ENCODE assay signal across 10 mouse cellular contexts in the genomic region with DNA sequence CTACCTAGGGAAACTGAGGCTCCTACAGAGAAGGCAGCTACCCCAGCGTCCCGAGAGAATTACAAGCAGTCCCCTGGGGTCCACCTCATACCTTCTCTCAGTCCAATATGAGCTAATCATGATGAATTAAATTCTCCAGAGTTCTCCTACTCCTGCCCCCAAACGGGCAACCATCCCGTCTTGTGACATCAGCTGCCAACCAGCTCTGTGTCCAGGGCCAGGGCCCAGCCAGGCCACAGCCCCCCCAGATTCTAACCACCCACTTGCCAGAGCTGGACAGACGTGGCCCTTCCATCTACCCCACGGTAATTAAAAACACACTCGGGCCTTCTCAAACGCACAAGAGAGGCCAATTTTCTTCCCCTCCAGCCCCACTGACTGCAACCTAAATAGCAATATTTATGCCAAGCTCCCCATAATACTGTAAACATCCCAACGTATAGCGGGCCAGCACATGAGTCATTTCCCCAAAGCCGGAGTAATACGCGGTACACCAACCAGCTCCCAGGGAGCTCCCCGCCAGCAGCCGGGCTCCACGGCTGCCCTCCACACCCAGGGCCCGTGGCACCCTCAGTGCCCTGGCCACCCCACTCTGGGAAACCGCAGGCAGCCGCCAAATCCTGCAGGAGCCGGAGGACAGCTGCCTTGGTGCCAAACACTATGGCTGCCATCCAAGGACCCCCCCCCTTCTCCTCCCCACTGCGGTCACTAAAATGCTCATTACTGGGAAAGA. TPM values are rescaled to one million over a fixed set of nuclear protein-coding genes. Genes with fewer than 3 reads are reported as not detected.
DNase-seq lines count a peak whose midpoint lies in the region; ATAC-seq lines count a peak whose summit lies in the region.
"Had no signal": no experiment of that assay in that cellular context is flagged by ENCODE, and none has a peak within 500 bp of the region (broad histone marks: within the 10 kb centered on the region; RNA-seq: fewer than 3 reads in every experiment).

No protein-coding gene starts in this region.

- no peak for ATAC-seq in erythroid progenitor cell, adult 5-6 weeks (replicated peaks; ENCODE audit: low FRiP score, poor library complexity, severe bottlenecking)

- peaks cover 59% of the 10 kb centered on the region for H3K27me3 ChIP-seq in limb, embryonic 10.5 days (ENCODE audit: low read depth, poor library complexity, severe bottlenecking)

- H3K9me3 ChIP-seq in limb, embryonic 10.5 days (replicated peaks), result no peaks in the 10 kb centered on the region

- peaks cover 83% of the 10 kb centered on the region for H3K4me1 ChIP-seq in limb, embryonic 10.5 days

- H3K4me3 ChIP-seq in limb, embryonic 10.5 days, result peak overlapping the region; percentile 80

- WGBS in limb, embryonic 10.5 days, result 67% methylated on average over 21 of the region's 21 CpGs

- no peaks in the 10 kb centered on the region for H3K36me3 ChIP-seq in limb, embryonic 10.5 days

- DNase-seq in cerebellum, adult 9-10 months, result peak; percentile 62
- DNase-seq in cerebellum, adult 8-10 months, result no peak
- peak; percentile 50 for DNase-seq in right cerebral cortex, postnatal 4 days
- DNase-seq in right cerebral cortex, adult 18-20 months, result no peak
- no peak for DNase-seq in limb, embryonic 10.5 days (ENCODE audit: low spot score)
- no peak for DNase-seq in thymus, postnatal 14 days
- DNase-seq in thymus, postnatal 0 days (ENCODE audit: low spot score), result no peak

- peak overlapping the region; percentile 42; the same call in 1 of the 2 replicates for H3K27ac ChIP-seq in limb, embryonic 10.5 days

RNA-seq across cellular contexts. Expression of gene Ephb2, which starts 2.0 kb away (rescaled TPM):
- polyA plus RNA-seq in limb, embryonic 10.5 days (2016; fragmentation: Nextera tagmentation; extraction: Ambion mirVana), result 9.6 and 10.8 TPM in 2 replicates
- total RNA-seq in erythroid progenitor cell, adult 5-6 weeks (2015; ENCODE audit: low replicate concordance), result not detected in 2 replicates
- not detected in 2 replicates for total RNA-seq in erythroid progenitor cell, adult 5-6 weeks (2017; ENCODE audit: low replicate concordance)
- polyA plus RNA-seq in thymus, postnatal 0 days (2015; fragmentation: Nextera tagmentation; extraction: Ambion mirVana), result 2.6 and 3.3 TPM in 2 replicates

RNA-seq across cellular contexts. Expression of gene C1qb, which starts 52.2 kb away (rescaled TPM):
- polyA plus RNA-seq in limb, embryonic 10.5 days (2016; fragmentation: Nextera tagmentation; extraction: Ambion mirVana), result 10.6 TPM in 2 replicates
- 156 and 168 TPM in 2 replicates for total RNA-seq in erythroid progenitor cell, adult 5-6 weeks (2015; ENCODE audit: low replicate concordance)
- total RNA-seq in erythroid progenitor cell, adult 5-6 weeks (2017; ENCODE audit: low replicate concordance), result 46.1 and 49.5 TPM in 2 replicates
- 124 and 132 TPM in 2 replicates for polyA plus RNA-seq in thymus, postnatal 0 days (2015; fragmentation: Nextera tagmentation; extraction: Ambion mirVana)
- total RNA-seq: CH12.LX had no signal

RNA-seq across cellular contexts. Expression of gene C1qc, which starts 59.1 kb away (rescaled TPM):
- polyA plus RNA-seq in limb, embryonic 10.5 days (2016; fragmentation: Nextera tagmentation; extraction: Ambion mirVana), result 2.8 and 5.9 TPM in 2 replicates
- 66.2 and 68.5 TPM in 2 replicates for total RNA-seq in erythroid progenitor cell, adult 5-6 weeks (2015; ENCODE audit: low replicate concordance)
- 32.8 and 39.5 TPM in 2 replicates for total RNA-seq in erythroid progenitor cell, adult 5-6 weeks (2017; ENCODE audit: low replicate concordance)
- 75.3 and 77.9 TPM in 2 replicates for polyA plus RNA-seq in thymus, postnatal 0 days (2015; fragmentation: Nextera tagmentation; extraction: Ambion mirVana)
- total RNA-seq: CH12.LX; common myeloid progenitor, adult 5-6 weeks had no signal

Comparison
In these comparisons a context has a peak if more than half of its experiments do, and no peak if none do; other contexts are left out.
1. DNase-seq: peak in cerebellum, adult 9-10 months (single experiment) and right cerebral cortex, postnatal 4 days (single experiment); none in cerebellum, adult 8-10 months (single experiment), right cerebral cortex, adult 18-20 months (single experiment), limb, embryonic 10.5 days (single experiment), thymus, postnatal 14 days (single experiment) and thymus, postnatal 0 days (single experiment).
2. RNA of gene C1qb, which starts 52.2 kb away (polyA plus RNA-seq): 124 to 132 TPM in thymus, postnatal 0 days; 10.6 TPM in limb, embryonic 10.5 days; every median in the first group is over 10 times any median in the second.
3. RNA of gene C1qc, which starts 59.1 kb away (polyA plus RNA-seq): 75.3 to 77.9 TPM in thymus, postnatal 0 days; 2.8 to 5.9 TPM in limb, embryonic 10.5 days; every median in the first group is over 10 times any median in the second.